Mouse (Mus musculus): ENCODE results near the gene Tomm20. TPM values are rescaled to one million over a fixed set of nuclear protein-coding genes. Genes with fewer than 3 reads are reported as not detected.

Tomm20 gene
- total and polyA plus RNA-seq, 2 experiments = 22.6 to 233 TPM

GRCm38 (mm10) chr8:126975706-126976105 is 30.1 kb upstream of the Tomm20 start:
- H3K27ac ChIP-seq (replicated peaks; ENCODE audit: insufficient read depth, low read depth, low read length) = no peak overlapping the region
- no peak overlapping the region for H3K4me3 ChIP-seq (ENCODE audit: insufficient read depth, low read depth, low read length)
- H3K4me1 ChIP-seq (ENCODE audit: control insufficient read depth, insufficient read depth, low read length) = peaks cover 3% of the 10 kb centered on the region; the same call in 1 of the 2 replicates
- no peak overlapping the region for H3K9ac ChIP-seq (ENCODE audit: low read depth, low read length)
- DNase-seq (ENCODE audit: extremely low read depth, low read depth, low spot score) = peak; percentile 55
- TF ChIP-seq POLR2A (IDR thresholded peaks at IDR 0.05; ENCODE audit: extremely low read depth, insufficient read depth, low read length) (no peak), CTCF (IDR thresholded peaks at IDR 0.05; ENCODE audit: low read depth, low read length) (peak; percentile 41)
- no peaks in the 10 kb centered on the region for H3K79me2 ChIP-seq (ENCODE audit: control insufficient read depth, insufficient read depth, low read length)
- H3K36me3 ChIP-seq (ENCODE audit: control insufficient read depth, insufficient read depth, low read length) = no peaks in the 10 kb centered on the region
- no peaks in the 10 kb centered on the region; the same call in 1 of the 2 replicates for H3K27me3 ChIP-seq (ENCODE audit: control insufficient read depth, insufficient read depth, low read length)
- 12% methylated on average over 1 of the region's 1 CpGs for WGBS

DNA sequence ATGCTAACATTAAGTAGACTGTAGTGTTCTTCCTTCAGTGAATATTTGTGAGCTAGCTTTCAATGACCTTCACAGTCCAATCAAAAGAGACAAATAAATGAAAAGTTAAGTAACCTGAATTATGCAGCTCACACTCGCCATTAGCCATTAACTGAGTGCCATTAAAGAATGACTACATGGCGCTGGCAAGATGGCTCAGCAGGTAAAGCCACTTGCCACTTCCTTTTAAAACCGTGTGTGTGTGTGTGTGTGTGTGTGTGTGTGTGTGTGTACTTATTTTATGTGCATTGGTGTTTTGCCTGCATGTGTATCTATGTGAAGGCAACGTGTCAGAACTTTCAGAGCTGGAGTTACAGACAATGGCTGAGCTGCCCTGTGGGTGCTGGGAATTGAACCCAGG is 28.9 kb upstream of the Tomm20 start:
- Histone ChIP-seq H3K27me3 (ENCODE audit: control insufficient read depth, insufficient read depth, low read length) (no peaks in the 10 kb centered on the region; the same call in 1 of the 2 replicates), H3K4me3 (ENCODE audit: insufficient read depth, low read depth, low read length) (no peak overlapping the region), H3K27ac (replicated peaks; ENCODE audit: insufficient read depth, low read depth, low read length) (no peak overlapping the region), H3K9ac (ENCODE audit: low read depth, low read length) (no peak overlapping the region), H3K4me1 (ENCODE audit: control insufficient read depth, insufficient read depth, low read length) (peaks cover 7% of the 10 kb centered on the region; the same call in 1 of the 2 replicates), H3K36me3 (ENCODE audit: control insufficient read depth, insufficient read depth, low read length) (no peaks in the 10 kb centered on the region), H3K79me2 (ENCODE audit: control insufficient read depth, insufficient read depth, low read length) (no peaks in the 10 kb centered on the region; the same call in 1 of the 2 replicates)
- TF ChIP-seq POLR2A (IDR thresholded peaks at IDR 0.05; ENCODE audit: extremely low read depth, insufficient read depth, low read length) (no peak), CTCF (IDR thresholded peaks at IDR 0.05; ENCODE audit: low read depth, low read length) (no peak)
- no peak for DNase-seq (ENCODE audit: extremely low read depth, low read depth, low spot score)
- WGBS = 77% methylated on average over 4 of the region's 4 CpGs

DNA sequence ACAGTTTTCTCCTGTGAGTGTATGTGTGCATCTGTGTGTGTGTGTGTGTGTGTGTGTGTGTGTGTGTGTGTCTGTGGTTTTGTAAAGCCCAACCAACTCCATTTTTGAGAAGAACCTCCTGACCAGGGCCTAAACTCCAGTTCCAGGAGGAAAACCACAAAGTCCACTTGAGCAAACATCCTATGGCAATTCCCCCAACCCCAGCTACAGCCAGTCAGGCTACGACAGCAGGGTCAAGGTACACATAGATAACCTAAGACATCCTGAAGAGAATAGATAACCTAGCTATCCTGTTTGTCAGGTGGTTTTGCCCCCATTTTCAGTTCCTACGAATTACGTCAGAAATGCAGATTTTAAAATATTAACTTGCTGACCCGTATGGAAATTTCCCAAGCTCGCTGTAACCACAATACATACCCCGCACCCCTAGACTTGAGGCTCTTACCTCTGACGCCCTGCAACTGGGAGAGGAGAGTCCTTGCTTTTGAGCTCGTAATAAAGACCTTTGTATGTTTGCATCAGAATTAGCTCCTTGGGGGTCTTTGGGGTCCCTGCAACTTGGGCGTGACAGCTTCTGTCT is 28.1 kb upstream of the Tomm20 start:
- no peak overlapping the region for H3K9ac ChIP-seq (ENCODE audit: low read depth, low read length)
- H3K27me3 ChIP-seq (ENCODE audit: control insufficient read depth, insufficient read depth, low read length) = no peaks in the 10 kb centered on the region
- H3K27ac ChIP-seq (replicated peaks; ENCODE audit: insufficient read depth, low read depth, low read length) = no peak overlapping the region
- no peak overlapping the region for H3K4me3 ChIP-seq (ENCODE audit: insufficient read depth, low read depth, low read length)
- H3K4me1 ChIP-seq (ENCODE audit: control insufficient read depth, insufficient read depth, low read length) = peaks cover 4% of the 10 kb centered on the region; the same call in 1 of the 2 replicates
- TF ChIP-seq POLR2A (IDR thresholded peaks at IDR 0.05; ENCODE audit: extremely low read depth, insufficient read depth, low read length) (no peak), CTCF (IDR thresholded peaks at IDR 0.05; ENCODE audit: low read depth, low read length) (no peak)
- DNase-seq (ENCODE audit: extremely low read depth, low read depth, low spot score) = no peak
- 44% methylated on average over 9 of the region's 9 CpGs for WGBS
- peaks cover 3% of the 10 kb centered on the region; the same call in 1 of the 2 replicates for H3K36me3 ChIP-seq (ENCODE audit: control insufficient read depth, insufficient read depth, low read length)
- peaks cover 5% of the 10 kb centered on the region; the same call in 1 of the 2 replicates for H3K79me2 ChIP-seq (ENCODE audit: control insufficient read depth, insufficient read depth, low read length)

DNA sequence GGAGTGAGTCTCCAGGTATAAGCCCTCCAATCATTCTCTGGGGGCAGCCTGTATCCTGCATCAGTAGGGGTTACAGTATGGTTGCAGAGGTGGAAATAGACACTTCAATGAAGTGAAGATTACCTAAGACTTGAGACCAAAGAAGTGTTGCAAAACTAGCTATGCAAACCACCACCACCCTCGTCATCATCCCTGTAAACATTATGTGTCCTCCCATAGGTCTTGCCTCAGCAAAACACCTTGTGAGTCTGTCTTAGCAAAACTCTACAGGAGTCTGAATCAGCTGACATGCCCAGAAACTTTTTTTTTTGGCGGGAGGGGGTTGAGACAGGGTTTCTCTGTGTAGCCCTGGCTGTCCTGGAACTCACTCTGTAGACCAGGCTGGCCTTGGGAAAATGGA is 27.0 kb upstream of the Tomm20 start:
- no peak for DNase-seq (ENCODE audit: extremely low read depth, low read depth, low spot score)
- no peak overlapping the region for H3K27ac ChIP-seq (replicated peaks; ENCODE audit: insufficient read depth, low read depth, low read length)
- WGBS = 85% methylated on average over 2 of the region's 2 CpGs
- peaks cover 7% of the 10 kb centered on the region; the same call in 1 of the 2 replicates for H3K36me3 ChIP-seq (ENCODE audit: control insufficient read depth, insufficient read depth, low read length)
- H3K27me3 ChIP-seq (ENCODE audit: control insufficient read depth, insufficient read depth, low read length) = no peaks in the 10 kb centered on the region
- peaks cover 4% of the 10 kb centered on the region; the same call in 1 of the 2 replicates for H3K4me1 ChIP-seq (ENCODE audit: control insufficient read depth, insufficient read depth, low read length)
- TF ChIP-seq CTCF (IDR thresholded peaks at IDR 0.05; ENCODE audit: low read depth, low read length) (no peak), POLR2A (IDR thresholded peaks at IDR 0.05; ENCODE audit: extremely low read depth, insufficient read depth, low read length) (no peak)
- H3K79me2 ChIP-seq (ENCODE audit: control insufficient read depth, insufficient read depth, low read length) = peaks cover 6% of the 10 kb centered on the region; the same call in 1 of the 2 replicates
- no peak overlapping the region for H3K4me3 ChIP-seq (ENCODE audit: insufficient read depth, low read depth, low read length)
- H3K9ac ChIP-seq (ENCODE audit: low read depth, low read length) = no peak overlapping the region

DNA sequence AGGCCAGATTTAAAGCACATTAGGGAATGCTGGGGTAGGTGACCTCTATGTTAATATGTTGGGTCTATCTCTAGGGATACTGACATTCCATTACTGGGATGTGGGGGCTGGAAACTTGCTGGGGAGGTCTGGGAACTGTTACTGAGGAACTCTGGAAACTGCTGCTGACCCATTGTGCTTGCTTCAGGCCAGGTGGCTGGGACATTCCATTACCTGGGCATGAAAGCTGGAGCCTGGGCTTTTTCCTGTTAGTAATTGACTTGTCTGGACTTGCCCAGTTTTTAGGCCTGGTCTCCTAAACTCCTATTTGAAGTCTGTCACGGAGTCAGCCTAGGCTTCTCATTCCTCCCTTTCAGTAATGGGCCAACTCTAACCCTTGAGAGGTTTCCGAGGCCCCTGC is 26.5 kb upstream of the Tomm20 start:
- Histone ChIP-seq H3K4me1 (ENCODE audit: control insufficient read depth, insufficient read depth, low read length) (peaks cover 4% of the 10 kb centered on the region; the same call in 1 of the 2 replicates), H3K79me2 (ENCODE audit: control insufficient read depth, insufficient read depth, low read length) (peaks cover 6% of the 10 kb centered on the region; the same call in 1 of the 2 replicates), H3K4me3 (ENCODE audit: insufficient read depth, low read depth, low read length) (no peak overlapping the region), H3K36me3 (ENCODE audit: control insufficient read depth, insufficient read depth, low read length) (peaks cover 7% of the 10 kb centered on the region; the same call in 1 of the 2 replicates), H3K27ac (replicated peaks; ENCODE audit: insufficient read depth, low read depth, low read length) (no peak overlapping the region), H3K9ac (ENCODE audit: low read depth, low read length) (no peak overlapping the region), H3K27me3 (ENCODE audit: control insufficient read depth, insufficient read depth, low read length) (no peaks in the 10 kb centered on the region)
- no peak for DNase-seq (ENCODE audit: extremely low read depth, low read depth, low spot score)
- TF ChIP-seq CTCF (IDR thresholded peaks at IDR 0.05; ENCODE audit: low read depth, low read length) (no peak), POLR2A (IDR thresholded peaks at IDR 0.05; ENCODE audit: extremely low read depth, insufficient read depth, low read length) (no peak)
- WGBS = 98% methylated on average over 2 of the region's 2 CpGs

GRCm38 (mm10) chr8:126971314-126971664 is 25.6 kb upstream of the Tomm20 start:
- Histone ChIP-seq H3K9ac (ENCODE audit: low read depth, low read length) (peak overlapping the region; percentile 59), H3K27ac (replicated peaks; ENCODE audit: insufficient read depth, low read depth, low read length) (no peak overlapping the region), H3K79me2 (ENCODE audit: control insufficient read depth, insufficient read depth, low read length) (peaks cover 6% of the 10 kb centered on the region; the same call in 1 of the 2 replicates), H3K27me3 (ENCODE audit: control insufficient read depth, insufficient read depth, low read length) (no peaks in the 10 kb centered on the region), H3K4me3 (ENCODE audit: insufficient read depth, low read depth, low read length) (peak overlapping the region; percentile 94), H3K4me1 (ENCODE audit: control insufficient read depth, insufficient read depth, low read length) (peaks cover 4% of the 10 kb centered on the region; the same call in 1 of the 2 replicates), H3K36me3 (ENCODE audit: control insufficient read depth, insufficient read depth, low read length) (peaks cover 7% of the 10 kb centered on the region; the same call in 1 of the 2 replicates)
- WGBS = 9% methylated on average over 13 of the region's 13 CpGs
- no peak for DNase-seq (ENCODE audit: extremely low read depth, low read depth, low spot score)
- TF ChIP-seq POLR2A (IDR thresholded peaks at IDR 0.05; ENCODE audit: extremely low read depth, insufficient read depth, low read length) = no peak
- TF ChIP-seq CTCF (IDR thresholded peaks at IDR 0.05; ENCODE audit: low read depth, low read length) = no peak
